Mouse (Mus musculus) limb, embryonic 10.5 days (tissue): ENCODE results near the gene Chrna5. TPM values are rescaled to one million over a fixed set of nuclear protein-coding genes. Genes with fewer than 3 reads are reported as not detected.
A peak's percentile ranks its signal among the peaks of the same experiment; 100 is the strongest.
"Not testable (repeated sequence)": the region's sequence is repeated elsewhere in the genome, so short reads cannot be mapped to it uniquely, and the experiment has no call there.

Experiments
- DNase-seq: peaks from one replicate; pipeline ENCODE4 v3.0.0-alpha.2; 2017; ENCODE audit warnings: low spot score
- H3K27ac ChIP-seq: fragments of 300-500 bp; sonication (generic); 2 replicates; pipeline ENCODE4 v1.5.1; 2016; ENCODE audit warnings: mild to moderate bottlenecking
- H3K27me3 ChIP-seq: fragments of 300-500 bp; sonication (generic); 2 replicates; pipeline ENCODE4 v1.6.1; 2016; ENCODE audit warnings: low read depth, mild to moderate bottlenecking; ENCODE audit not compliant: poor library complexity, severe bottlenecking
- H3K36me3 ChIP-seq: fragments of 300-500 bp; sonication (generic); 2 replicates; pipeline ENCODE4 v1.6.1; 2016; ENCODE audit warnings: mild to moderate bottlenecking, moderate library complexity
- H3K4me1 ChIP-seq: fragments of 300-500 bp; sonication (generic); 2 replicates; pipeline ENCODE4 v1.6.1; 2016
- H3K4me3 ChIP-seq: fragments of 300-500 bp; sonication (generic); 2 replicates; pipeline ENCODE4 v1.5.1; 2016; ENCODE audit warnings: mild to moderate bottlenecking, moderate library complexity
- H3K9me3 ChIP-seq: fragments of 300-500 bp; sonication (generic); replicated peaks from 2 replicates; pipeline ENCODE4 v1.6.1; 2016; ENCODE audit warnings: mild to moderate bottlenecking
- whole genome bisulfite sequencing: fragments of 180-500 bp; shearing (Covaris S2); methylation state at CpG from one replicate; pipeline ENCODE4 v1.1.7; 2016; 5-methylcytosine and 5-hydroxymethylcytosine counted together
- polyA plus RNA-seq: library from polyadenylated mRNA; unstranded; fragments of >200 nt; fragmentation: Nextera tagmentation; extraction: Ambion mirVana; gene quantifications from 2 replicates; pipeline ENCODE4 v1.2.1, GENCODE M21; 2016

The Chrna5 gene
- polyA plus RNA-seq: 0.23 and 0.45 TPM in 2 replicates

DNA sequence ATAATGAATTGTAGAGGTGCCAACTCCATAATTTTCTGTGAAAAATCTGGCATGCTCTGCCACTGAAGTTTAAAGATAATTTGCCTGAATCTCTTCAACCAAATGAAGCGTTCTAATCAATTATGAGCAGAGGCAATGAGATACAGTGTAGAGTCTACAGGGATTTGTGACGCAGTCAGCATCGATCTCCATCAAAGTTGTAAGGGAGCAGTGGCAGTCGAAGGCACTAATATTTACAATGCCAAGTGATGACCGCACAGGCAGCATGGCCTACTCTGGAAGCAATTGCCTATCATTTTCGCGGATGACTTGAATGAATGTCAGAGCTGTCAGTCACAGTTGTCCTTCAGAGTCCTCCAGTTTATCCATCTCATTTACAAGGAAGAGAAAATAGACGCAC is at the start of gene Chrna5:
TSS of gene Chrna5 (plus strand) at position 207 of the 400 bp plus-strand sequence.
- H3K27ac ChIP-seq: peak within 1 kb of the TSS; percentile 70; the same call in 1 of the 2 replicates
- peak within 1 kb of the TSS; percentile 75 for H3K4me3 ChIP-seq
- H3K9me3 ChIP-seq: no peaks in the 10 kb centered on the region
- DNase-seq: no peak
- peaks cover 51% of the 10 kb centered on the region for H3K27me3 ChIP-seq
- no peaks in the 10 kb centered on the region for H3K36me3 ChIP-seq
- peaks cover 17% of the 10 kb centered on the region for H3K4me1 ChIP-seq
- 74% methylated on average over 8 of the region's 8 CpGs for WGBS

DNA sequence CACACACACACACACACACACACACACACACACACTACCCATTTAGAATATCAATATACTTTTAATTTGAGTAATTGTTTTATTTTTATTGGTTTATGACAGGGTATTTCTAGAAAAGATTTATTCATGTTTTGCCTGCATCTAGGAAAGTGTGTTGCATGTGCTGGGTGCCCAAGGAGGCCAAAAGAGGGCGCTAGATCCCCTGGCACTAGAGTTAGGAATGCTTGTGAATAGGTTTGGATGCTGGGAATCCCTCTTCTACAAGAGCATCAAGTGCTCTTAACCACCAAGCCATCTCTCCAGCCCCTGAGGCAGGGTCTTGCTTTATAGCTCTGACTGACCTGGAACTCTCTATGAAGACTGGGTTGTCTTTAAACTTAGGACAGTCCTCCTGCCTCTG is 48.9 kb upstream of the Chrna5 start:
- Histone ChIP-seq H3K36me3 (no peaks in the 10 kb centered on the region), H3K4me1 (no peaks in the 10 kb centered on the region), H3K9me3 (no peaks in the 10 kb centered on the region), H3K27ac (no peak overlapping the region), H3K27me3 (no peaks in the 10 kb centered on the region), H3K4me3 (no peak overlapping the region)
- no peak for DNase-seq
- WGBS: 6% methylated on average over 1 of the region's 1 CpGs

DNA sequence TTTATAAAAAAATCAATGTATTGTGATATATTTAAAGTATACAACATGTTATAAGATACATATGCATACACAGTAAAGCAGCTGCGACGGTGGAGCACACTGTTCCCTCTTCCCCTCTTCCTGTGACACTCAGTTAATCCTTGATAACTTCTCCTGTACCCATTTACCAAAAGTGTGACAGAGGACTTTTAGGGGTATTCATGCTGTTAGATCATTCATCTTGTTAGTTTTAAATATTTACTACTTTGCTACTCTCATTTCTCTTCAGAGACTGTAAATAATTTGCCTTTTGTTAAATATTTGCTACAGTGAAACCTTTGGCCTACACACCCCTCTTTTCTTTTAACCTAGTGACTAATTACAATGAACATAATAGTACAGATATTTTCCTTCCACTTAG is 48.3 kb upstream of the Chrna5 start:
- Histone ChIP-seq H3K27me3 (no peaks in the 10 kb centered on the region), H3K9me3 (no peaks in the 10 kb centered on the region), H3K36me3 (no peaks in the 10 kb centered on the region), H3K4me3 (no peak overlapping the region), H3K27ac (no peak overlapping the region), H3K4me1 (no peaks in the 10 kb centered on the region)
- DNase-seq: no peak
- WGBS: 70% methylated on average over 2 of the region's 2 CpGs

DNA sequence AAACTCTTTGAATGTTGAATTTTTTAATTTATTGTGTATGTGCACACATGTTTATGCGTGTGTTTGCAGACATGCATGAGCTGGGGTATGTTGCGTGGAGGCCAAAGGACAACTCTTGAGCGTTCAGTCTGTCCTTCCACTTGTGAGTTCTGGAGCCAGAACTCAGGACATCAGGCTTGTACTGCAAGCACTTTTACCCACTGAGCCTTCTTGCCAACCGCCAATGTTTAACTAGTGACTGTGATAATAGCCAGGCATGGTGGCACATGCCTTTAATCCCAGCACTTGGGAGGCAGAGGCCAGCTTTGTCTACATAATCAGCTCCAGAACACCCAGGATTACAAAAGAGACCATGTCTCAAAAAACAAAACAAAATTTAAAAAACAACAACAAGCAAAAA is 38.6 kb upstream of the Chrna5 start:
- Histone ChIP-seq H3K4me3 (no peak overlapping the region), H3K27me3 (no peaks in the 10 kb centered on the region), H3K27ac (no peak overlapping the region), H3K4me1 (no peaks in the 10 kb centered on the region), H3K36me3 (no peaks in the 10 kb centered on the region), H3K9me3 (no peaks in the 10 kb centered on the region)
- WGBS: 84% methylated on average over 4 of the region's 4 CpGs
- no peak for DNase-seq

DNA sequence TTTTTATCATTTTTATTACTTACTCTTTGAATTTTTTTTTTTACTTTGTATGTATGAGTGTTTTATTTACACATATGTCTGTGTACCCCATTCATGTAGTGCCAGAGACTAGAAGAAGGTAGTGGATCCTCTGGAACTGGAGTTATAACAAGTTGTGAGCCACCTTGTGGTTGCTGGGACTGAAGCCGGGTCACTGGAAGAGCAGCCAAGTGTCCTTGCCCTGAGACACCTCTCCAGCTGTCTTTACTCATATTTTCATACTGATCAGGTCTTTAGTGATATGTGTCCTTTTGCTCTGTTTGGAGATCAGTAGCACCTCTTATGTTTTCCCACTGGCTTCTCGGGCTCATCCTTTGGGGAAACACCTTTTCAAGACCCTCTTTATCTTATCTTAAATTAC is 36.2 kb upstream of the Chrna5 start:
- 77% methylated on average over 2 of the region's 2 CpGs for WGBS
- Histone ChIP-seq H3K36me3 (no peaks in the 10 kb centered on the region), H3K4me1 (no peaks in the 10 kb centered on the region), H3K9me3 (no peaks in the 10 kb centered on the region), H3K4me3 (no peak overlapping the region), H3K27ac (no peak overlapping the region), H3K27me3 (no peaks in the 10 kb centered on the region)
- no peak for DNase-seq

DNA sequence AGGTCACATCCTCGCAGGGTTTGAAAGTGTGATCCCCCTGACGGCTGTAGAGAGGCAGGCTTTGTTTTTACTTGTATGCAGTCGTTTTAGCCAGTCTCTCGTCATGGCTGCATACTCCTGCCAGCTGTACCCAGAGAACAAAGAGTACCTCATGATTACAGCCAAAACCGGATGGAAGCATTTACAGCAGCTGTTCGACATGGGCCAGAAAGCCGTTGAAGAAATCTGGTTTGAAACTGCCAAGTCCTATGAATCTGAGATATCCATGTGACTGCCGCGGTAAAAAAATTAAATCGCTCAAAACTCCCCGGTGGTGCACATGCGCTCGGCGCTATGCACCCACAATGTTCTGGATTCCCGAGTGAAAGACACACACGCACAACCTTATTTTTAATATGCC is 34.4 kb upstream of the Chrna5 start:
- 73% methylated on average over 16 of the region's 16 CpGs for WGBS
- Histone ChIP-seq H3K36me3 (no peaks in the 10 kb centered on the region), H3K27me3 (no peaks in the 10 kb centered on the region), H3K4me3 (no peak overlapping the region), H3K4me1 (peaks cover 1% of the 10 kb centered on the region), H3K27ac (no peak overlapping the region), H3K9me3 (no peaks in the 10 kb centered on the region)
- no peak for DNase-seq

DNA sequence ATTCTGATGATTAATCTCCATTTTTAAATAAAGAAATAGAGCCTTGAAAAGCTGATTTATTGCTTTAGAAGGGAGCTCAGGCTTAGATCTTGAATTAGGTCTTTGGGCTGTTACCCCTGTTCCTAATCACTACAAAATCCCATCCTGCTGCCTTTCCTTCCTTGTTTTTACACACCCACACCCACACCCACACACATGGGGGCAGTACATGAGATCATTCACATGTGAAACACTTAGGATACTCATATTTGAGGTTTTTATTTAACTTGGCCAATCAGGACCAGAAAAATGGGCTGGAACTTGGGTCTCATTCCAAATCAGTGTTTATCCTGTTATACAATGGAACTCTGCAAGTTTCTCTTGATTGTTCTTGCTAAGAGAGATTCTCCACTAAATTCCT is 31.2 kb upstream of the Chrna5 start:
- no peaks in the 10 kb centered on the region for H3K27me3 ChIP-seq
- H3K27ac ChIP-seq: 0 out of 2 replicates have a peak overlapping the region, but pooled peaks have one; percentile 91
- H3K4me1 ChIP-seq: peaks cover 9% of the 10 kb centered on the region
- no peak overlapping the region for H3K4me3 ChIP-seq
- DNase-seq: no peak
- peaks cover 25% of the 10 kb centered on the region for H3K36me3 ChIP-seq
- H3K9me3 ChIP-seq: no peaks in the 10 kb centered on the region

DNA sequence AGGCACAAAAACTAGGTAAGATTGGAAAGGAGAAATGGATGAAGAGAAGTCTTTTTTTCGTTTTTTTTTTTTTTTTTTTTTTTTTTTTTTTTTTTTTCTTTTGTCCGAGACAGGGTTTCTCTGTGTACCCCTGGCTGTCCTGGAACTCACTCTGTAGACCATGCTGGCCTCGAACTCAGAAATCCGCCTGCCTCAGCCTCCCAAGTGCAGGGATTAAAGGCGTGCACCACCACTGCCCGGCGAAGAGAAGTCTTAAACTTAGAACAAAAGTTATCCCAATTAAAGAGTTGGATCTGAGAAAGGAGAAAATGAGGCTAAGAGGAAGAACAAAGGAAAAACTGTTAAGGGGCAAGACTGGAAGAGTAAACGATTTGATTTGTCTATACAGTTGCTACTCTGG is 30.5 kb upstream of the Chrna5 start:
- Histone ChIP-seq H3K36me3 (peaks cover 32% of the 10 kb centered on the region), H3K4me3 (peak overlapping the region; percentile 98), H3K27ac (peak overlapping the region; percentile 91)
- not testable (repeated sequence) for H3K4me1 ChIP-seq, DNase-seq, H3K27me3 ChIP-seq, H3K9me3 ChIP-seq
- 54% methylated on average over 8 of the region's 8 CpGs for WGBS

DNA sequence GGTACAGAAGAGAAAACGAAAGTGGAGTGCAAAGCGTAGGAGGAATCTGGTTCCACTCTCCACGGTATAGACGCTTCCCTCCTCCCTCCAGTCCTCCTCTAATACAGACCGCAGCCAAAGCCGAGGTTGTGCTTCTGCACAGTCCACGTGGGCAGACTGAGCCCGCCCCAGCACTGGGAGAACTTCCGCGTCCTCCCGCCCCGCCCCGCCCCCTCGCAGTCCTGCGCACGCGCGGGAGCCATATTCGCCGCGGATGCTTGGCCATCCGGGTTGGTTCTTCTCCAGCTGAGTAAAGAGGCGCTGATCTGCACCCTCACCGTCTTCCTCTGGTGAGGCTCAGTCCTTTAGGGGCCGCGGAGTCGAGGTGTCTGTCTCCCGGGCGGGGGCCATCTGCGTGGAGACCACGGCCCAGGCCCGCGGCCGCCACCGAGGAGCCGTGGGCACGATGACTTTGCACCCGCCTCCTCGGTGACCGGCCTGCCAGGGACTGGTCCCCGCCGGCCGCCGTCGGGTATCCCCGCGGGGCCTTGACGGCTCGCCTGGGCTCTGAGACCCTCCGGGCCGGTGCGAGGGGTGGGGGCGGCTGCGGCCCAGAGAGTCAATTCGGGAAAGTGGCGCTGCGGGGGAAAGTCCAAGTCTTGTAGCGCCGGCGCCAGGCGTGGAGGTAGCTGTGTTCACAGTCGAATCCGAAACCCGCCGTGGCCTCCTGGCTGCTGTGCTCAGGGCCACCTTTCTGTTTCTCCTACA is 29.9 kb upstream of the Chrna5 start, which contains the start of the genes Psma4 and AY074887:
TSS of gene Psma4 (plus strand) at position 216 of the 747 bp plus-strand sequence.
TSS of gene AY074887 (minus strand) at position 424 of the 747 bp plus-strand sequence.
- Histone ChIP-seq H3K27me3 (no peaks in the 10 kb centered on the region), H3K36me3 (peaks cover 38% of the 10 kb centered on the region), H3K27ac (peak within 1 kb of the TSS; percentile 91), H3K9me3 (no peaks in the 10 kb centered on the region), H3K4me3 (peak within 1 kb of the TSS; percentile 98), H3K4me1 (peaks cover 9% of the 10 kb centered on the region)
- under 1% methylated on average over 65 of the region's 65 CpGs for WGBS
- peak; percentile 98 for DNase-seq

DNA sequence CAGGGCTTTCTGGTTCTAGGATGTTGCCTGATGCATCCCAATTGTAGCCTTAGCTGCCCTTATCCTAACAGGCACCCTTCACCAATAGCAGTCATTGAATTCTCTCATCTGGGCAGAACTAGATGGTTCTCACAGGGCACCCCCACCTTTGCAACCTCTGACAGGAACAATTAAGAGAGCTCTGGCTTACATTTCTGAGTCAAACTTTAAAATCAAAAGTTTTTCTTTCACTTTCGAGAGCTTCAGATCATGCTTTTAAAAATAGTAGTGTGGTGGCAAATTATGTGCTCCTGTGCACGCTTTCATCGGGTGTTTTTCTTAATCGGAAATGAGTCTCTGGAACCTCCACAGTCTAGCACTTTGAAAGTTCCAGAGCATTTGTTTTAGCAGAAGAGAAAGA is 19.6 kb upstream of the Chrna5 start:
- DNase-seq: no peak
- Histone ChIP-seq H3K36me3 (peaks cover 47% of the 10 kb centered on the region), H3K27me3 (no peaks in the 10 kb centered on the region), H3K4me3 (no peak overlapping the region), H3K4me1 (no peaks in the 10 kb centered on the region), H3K27ac (no peak overlapping the region), H3K9me3 (no peaks in the 10 kb centered on the region)
- WGBS: 95% methylated on average over 4 of the region's 4 CpGs

DNA sequence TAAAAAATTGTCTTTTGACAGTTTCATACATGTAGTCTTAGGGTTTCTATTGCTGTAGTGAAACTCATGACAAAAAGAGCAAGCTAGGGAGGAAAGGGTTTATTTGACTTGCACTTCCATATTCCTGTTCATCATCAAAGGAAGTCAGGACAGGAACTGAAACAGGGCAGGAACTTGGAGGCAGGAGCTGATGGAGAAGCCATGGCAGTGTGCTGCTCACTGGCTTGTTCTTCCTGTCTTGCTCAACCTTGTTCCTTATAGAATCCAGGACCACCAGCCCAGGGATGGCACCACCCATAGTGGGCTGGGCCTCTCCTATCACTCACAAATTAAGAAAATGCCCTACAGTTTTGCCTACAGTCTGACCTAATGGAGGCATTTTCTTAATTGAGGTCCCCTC is 17.0 kb upstream of the Chrna5 start:
- Histone ChIP-seq H3K36me3 (peaks cover 21% of the 10 kb centered on the region), H3K27me3 (no peaks in the 10 kb centered on the region), H3K27ac (no peak overlapping the region), H3K9me3 (no peaks in the 10 kb centered on the region), H3K4me3 (no peak overlapping the region), H3K4me1 (no peaks in the 10 kb centered on the region)
- no peak for DNase-seq

DNA sequence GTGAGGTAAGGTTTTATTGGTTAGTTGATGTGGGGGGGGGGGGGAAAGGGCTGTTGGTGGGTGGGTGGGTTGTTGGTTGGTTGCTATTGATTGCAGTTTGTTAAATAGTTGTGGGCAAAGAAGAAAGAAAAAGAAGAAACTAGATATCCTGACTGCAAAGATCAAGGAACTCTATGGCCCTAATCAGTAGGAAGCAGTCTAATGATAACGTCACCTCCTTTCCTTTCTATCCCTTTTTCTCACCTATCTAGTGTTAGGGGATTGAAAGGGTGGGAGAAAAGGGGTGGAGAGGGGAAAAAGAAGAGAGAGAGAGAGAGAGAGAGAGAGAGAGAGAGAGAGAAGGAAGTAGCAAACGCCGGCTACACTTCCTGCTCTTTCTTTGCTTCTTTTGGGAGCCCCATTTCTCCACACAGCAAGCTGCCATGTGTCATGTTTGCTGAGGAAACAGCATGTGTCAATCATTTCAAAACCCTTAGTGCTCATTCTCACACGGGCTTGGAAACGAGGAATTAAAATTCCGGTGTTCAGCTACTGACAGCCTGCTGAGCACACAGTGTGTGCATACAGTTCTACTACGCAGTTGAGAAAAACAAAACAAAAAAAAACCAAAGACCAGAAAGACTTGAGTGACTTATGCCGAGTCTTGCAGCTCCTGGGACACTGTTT is 10.6 kb upstream of the Chrna5 start:
- DNase-seq: no peak
- Histone ChIP-seq H3K4me1 (no peaks in the 10 kb centered on the region), H3K4me3 (no peak overlapping the region), H3K27ac (no peak overlapping the region), H3K9me3 (no peaks in the 10 kb centered on the region), H3K36me3 (no peaks in the 10 kb centered on the region), H3K27me3 (no peaks in the 10 kb centered on the region)
- 81% methylated on average over 8 of the region's 8 CpGs for WGBS
